9 mouse cellular contexts compared by ENCODE assay signal in the genomic region with DNA sequence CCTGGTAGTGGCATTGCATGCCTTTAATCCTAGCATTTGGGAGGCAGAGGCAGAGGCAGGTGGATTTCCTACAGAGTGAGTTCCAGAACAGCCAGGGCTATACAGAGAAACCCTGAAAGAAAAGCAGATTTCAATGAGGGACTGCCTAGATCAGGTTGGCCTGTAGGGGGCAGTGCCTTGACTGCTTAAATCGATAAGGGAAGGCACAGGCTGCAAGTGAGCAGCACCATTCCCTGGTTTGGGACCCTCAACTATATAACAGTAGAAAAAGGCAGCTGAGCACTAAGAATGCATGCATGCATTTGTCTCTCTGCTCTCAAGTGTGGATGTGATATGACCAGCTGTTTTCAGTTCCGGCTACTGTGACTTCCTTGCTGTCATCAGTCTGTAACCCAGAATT.
A peak's percentile ranks its signal among the peaks of the same experiment; 100 is the strongest.
DNase-seq lines count a peak whose midpoint lies in the region; ATAC-seq and TF ChIP-seq lines count a peak whose summit lies in the region.
"Had no signal": no experiment of that assay in that cellular context is flagged by ENCODE, and none has a peak within 500 bp of the region (broad histone marks: within the 10 kb centered on the region; RNA-seq: fewer than 3 reads in every experiment).

No protein-coding gene starts in this region.

- H3K4me2 ChIP-seq in heart, embryonic 12.5 days: no peak overlapping the region
- H3K4me2 ChIP-seq in forebrain, embryonic 15.5 days (replicated peaks): no peak overlapping the region
- H3K4me2 ChIP-seq in liver, embryonic 13.5 days: no peak overlapping the region
- H3K4me2 ChIP-seq: limb, embryonic 15.5 days had no signal

- H3K27me3 ChIP-seq in heart, embryonic 12.5 days (replicated peaks): no peaks in the 10 kb centered on the region
- H3K27me3 ChIP-seq in E14TG2a.4 (ENCODE audit: insufficient read depth, low read length): no peaks in the 10 kb centered on the region
- H3K27me3 ChIP-seq in forebrain, embryonic 15.5 days: no peaks in the 10 kb centered on the region
- no peaks in the 10 kb centered on the region for H3K27me3 ChIP-seq in liver, embryonic 13.5 days
- H3K27me3 ChIP-seq: limb, embryonic 15.5 days had no signal

- peak; percentile 84 for TF ChIP-seq CTCF in E14TG2a.4 (conservative IDR thresholded peaks at IDR 0.05; ENCODE audit: low read length)
- TF ChIP-seq CTCF in brain, embryonic 14.5 days (IDR thresholded peaks at IDR 0.05; ENCODE audit: borderline replicate concordance, extremely low read depth, insufficient read depth, insufficient read length): peak; percentile 72
- TF ChIP-seq CTCF in olfactory bulb, adult 2 months (IDR thresholded peaks at IDR 0.05; ENCODE audit: insufficient read depth, low read depth, low read length): 0 out of 2 replicates have a peak, but pooled peaks have one; percentile 11

- intact Hi-C loops in heart, postnatal 36 days (cut with DNase I): loop anchor here (5.0 to 10.0 kb wide), 2 partner anchors 201 to 348 kb away; a partner anchor contains a TSS

- no peak overlapping the region for H3K9ac ChIP-seq in heart, embryonic 12.5 days
- H3K9ac ChIP-seq in forebrain, embryonic 15.5 days (replicated peaks): no peak overlapping the region
- H3K9ac ChIP-seq in liver, embryonic 13.5 days: no peak overlapping the region
- H3K9ac ChIP-seq: limb, embryonic 15.5 days had no signal

- no peak overlapping the region for H3K27ac ChIP-seq in heart, embryonic 12.5 days (ENCODE audit: poor library complexity, severe bottlenecking)
- H3K27ac ChIP-seq in forebrain, embryonic 15.5 days (replicated peaks): no peak overlapping the region
- H3K27ac ChIP-seq in liver, embryonic 13.5 days: no peak overlapping the region
- H3K27ac ChIP-seq in olfactory bulb, adult 2 months (ENCODE audit: insufficient read depth, low read depth, low read length): no peak overlapping the region
- H3K27ac ChIP-seq: limb, embryonic 15.5 days had no signal

- H3K4me1 ChIP-seq in heart, embryonic 12.5 days (replicated peaks): 0 out of 2 replicates have a peak, but pooled peaks cover 3% of the 10 kb centered on the region
- no peaks in the 10 kb centered on the region for H3K4me1 ChIP-seq in E14TG2a.4 (replicated peaks; ENCODE audit: low read depth, low read length)
- 0 out of 2 replicates have a peak, but pooled peaks cover 6% of the 10 kb centered on the region for H3K4me1 ChIP-seq in forebrain, embryonic 15.5 days
- H3K4me1 ChIP-seq in liver, embryonic 13.5 days (replicated peaks): no peaks in the 10 kb centered on the region
- H3K4me1 ChIP-seq in olfactory bulb, adult 2 months (ENCODE audit: control insufficient read depth, insufficient read depth, low read length): no peaks in the 10 kb centered on the region
- H3K4me1 ChIP-seq: limb, embryonic 15.5 days had no signal

- H3K36me3 ChIP-seq in heart, embryonic 12.5 days: no peaks in the 10 kb centered on the region
- H3K36me3 ChIP-seq in E14TG2a.4 (ENCODE audit: insufficient read depth, low read length): no peaks in the 10 kb centered on the region
- H3K36me3 ChIP-seq in forebrain, embryonic 15.5 days: no peaks in the 10 kb centered on the region
- H3K36me3 ChIP-seq in liver, embryonic 13.5 days: no peaks in the 10 kb centered on the region
- H3K36me3 ChIP-seq: limb, embryonic 15.5 days had no signal

- 41% methylated on average over 2 of the region's 2 CpGs for WGBS in heart, embryonic 12.5 days
- WGBS in forebrain, embryonic 15.5 days: 47% methylated on average over 2 of the region's 2 CpGs
- WGBS in liver, embryonic 13.5 days (ENCODE audit: insufficient replicate concordance): 46% methylated on average over 2 of the region's 2 CpGs
- 49% methylated on average over 2 of the region's 2 CpGs for WGBS in olfactory bulb, adult 2 months

- H3K4me3 ChIP-seq in heart, embryonic 12.5 days: no peak overlapping the region
- H3K4me3 ChIP-seq in E14TG2a.4 (replicated peaks; ENCODE audit: low read length): no peak overlapping the region
- H3K4me3 ChIP-seq in forebrain, embryonic 15.5 days: no peak overlapping the region
- H3K4me3 ChIP-seq in liver, embryonic 13.5 days (replicated peaks): no peak overlapping the region
- no peak overlapping the region for H3K4me3 ChIP-seq in olfactory bulb, adult 2 months (ENCODE audit: insufficient read depth, low read depth, low read length)
- H3K4me3 ChIP-seq: limb, embryonic 15.5 days had no signal

- H3K9me3 ChIP-seq in heart, embryonic 12.5 days (replicated peaks): no peaks in the 10 kb centered on the region
- H3K9me3 ChIP-seq in E14TG2a.4 (ENCODE audit: low read length): no peaks in the 10 kb centered on the region
- no peaks in the 10 kb centered on the region for H3K9me3 ChIP-seq in forebrain, embryonic 15.5 days
- H3K9me3 ChIP-seq in liver, embryonic 13.5 days (replicated peaks): no peaks in the 10 kb centered on the region
- H3K9me3 ChIP-seq: limb, embryonic 15.5 days had no signal

- no peak for TF ChIP-seq POLR2A in brain, embryonic 14.5 days (IDR thresholded peaks at IDR 0.05; ENCODE audit: borderline replicate concordance, extremely low read depth, insufficient read depth, insufficient read length, poor library complexity, severe bottlenecking)
- no peak for TF ChIP-seq POLR2A in olfactory bulb, adult 2 months (IDR thresholded peaks at IDR 0.05; ENCODE audit: insufficient read depth, low read depth, low read length)

- DNase-seq in heart, postnatal 36 days: peak; percentile 9 to 22
- DNase-seq in brain, embryonic 14.5 days (ENCODE audit: low read depth): peak; percentile 74
- DNase-seq in liver, embryonic 13.5 days: peak; percentile 1

- ATAC-seq in heart, embryonic 12.5 days (ENCODE audit: insufficient number of reproducible peaks, low FRiP score): no peak
- ATAC-seq in forebrain, embryonic 15.5 days (replicated peaks): peak; percentile 44
- ATAC-seq in liver, embryonic 13.5 days (ENCODE audit: low read depth): no peak
- no peak for ATAC-seq in activated CD4-positive, CD25-positive, alpha-beta regulatory T cell, adult 4 months

Comparison
In these comparisons a context has a peak if more than half of its experiments do, and no peak if none do; other contexts are left out.
1. DNase-seq: peak in every context shown above with its lines; median percentile 74 in brain, embryonic 14.5 days; 16 in heart, postnatal 36 days; 1 in liver, embryonic 13.5 days.
2. CTCF ChIP-seq: peak in every context shown above with its lines; median percentile 84 in E14TG2a.4; 72 in brain, embryonic 14.5 days; 11 in olfactory bulb, adult 2 months.